Mouse (Mus musculus): ENCODE measurements around the gene Dact3. TPM values are rescaled to one million over a fixed set of nuclear protein-coding genes. Genes with fewer than 3 reads are reported as not detected.

The Dact3 gene
- polyA plus RNA-seq (2017; shearing (Covaris generic)): 0.25 TPM

DNA sequence AGATGAGACGGTGACA, at the start of gene Dact3:
Dact3 (plus strand) TSS at position 8 of the 16 bp plus-strand sequence.

DNA sequence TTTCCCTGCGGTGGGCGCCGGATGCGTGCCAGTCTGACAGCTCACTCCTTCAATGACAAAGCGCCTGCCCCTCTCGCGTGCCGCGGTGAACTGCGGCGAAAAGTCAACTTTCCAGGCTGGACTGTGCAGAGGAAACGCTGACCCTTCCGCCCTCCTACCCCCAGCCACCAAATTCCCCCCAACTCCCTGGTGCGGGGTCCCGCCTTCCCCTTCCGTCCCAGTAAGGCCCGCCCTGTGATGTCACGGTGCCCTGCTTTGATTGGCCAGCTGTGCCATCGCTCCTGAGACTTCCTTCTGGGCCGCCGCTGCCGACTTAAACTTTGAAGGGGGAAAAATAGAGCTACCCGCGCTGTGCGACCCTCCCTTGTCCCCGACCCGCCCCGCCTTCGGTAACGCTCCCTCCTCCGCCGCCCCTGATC, 32.5 kb upstream of the Dact3 start, which contains the start of gene Prkd2:
Prkd2 (plus strand) TSS at position 258 of the 419 bp plus-strand sequence.

DNA sequence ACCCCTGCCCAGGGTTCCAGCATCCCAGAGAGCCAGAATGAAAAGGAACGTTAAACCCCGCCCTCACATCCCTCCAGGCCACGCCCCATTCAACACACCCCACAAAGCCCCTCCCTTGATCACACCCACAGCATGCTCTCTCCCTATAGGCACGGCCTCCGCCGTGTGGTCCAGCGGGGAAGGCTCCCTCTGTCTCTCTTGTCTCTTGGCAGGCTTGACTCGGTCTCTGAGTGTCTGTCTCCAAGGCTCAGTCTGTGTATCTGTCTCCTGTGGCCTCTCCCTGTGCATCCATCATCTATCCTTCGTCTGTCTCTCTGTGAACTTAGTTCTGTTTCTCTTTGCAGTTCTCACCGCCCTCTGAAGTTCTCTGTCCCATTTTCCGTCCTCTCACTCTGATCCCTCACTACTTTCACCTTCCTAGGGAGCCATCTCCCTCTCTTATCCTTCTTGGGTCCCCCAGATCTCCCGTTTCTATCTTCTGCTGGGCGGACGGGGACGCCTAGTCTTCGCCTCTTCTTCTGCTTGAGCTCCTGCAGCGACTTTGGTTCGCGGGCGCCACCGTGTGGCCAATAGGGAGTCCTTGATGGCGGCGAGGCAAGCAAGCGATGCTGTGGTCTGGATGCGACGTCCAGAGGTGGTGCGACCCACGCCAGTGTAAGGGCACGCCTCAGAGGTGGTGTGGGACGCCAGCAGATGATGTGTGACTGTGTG, 16.7 kb downstream of the Dact3 start, which contains the start of gene Gng8:
Gng8 (plus strand) TSS at position 146 of the 711 bp plus-strand sequence.

DNA sequence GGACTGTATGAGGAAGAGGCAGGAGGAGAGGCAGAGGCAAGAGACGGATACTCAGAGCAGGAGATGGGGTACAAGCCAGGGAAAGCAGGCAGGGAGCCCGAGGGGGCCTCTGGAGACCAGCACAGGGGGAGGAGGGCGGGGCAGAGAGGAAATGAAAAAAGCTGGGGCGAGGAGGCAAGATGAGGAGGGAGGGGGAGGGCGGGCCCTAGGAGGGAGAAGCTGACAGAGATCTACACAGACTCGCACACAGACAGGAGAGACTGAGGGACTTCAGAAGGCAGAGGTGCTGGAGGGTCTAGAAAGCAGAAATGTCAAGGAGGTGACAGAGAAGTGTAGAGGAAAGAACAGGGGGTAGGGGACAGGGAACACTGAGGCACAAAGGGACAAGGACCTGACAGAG, 31.2 kb downstream of the Dact3 start, which contains the start of gene Ptgir:
Ptgir (plus strand) TSS at position 210 of the 400 bp plus-strand sequence.

GRCm38 (mm10) chr7:16924037-16924834, 49.1 kb downstream of the Dact3 start, which contains the start of gene Calm3:
TSS of gene Calm3 (minus strand) at chr7:16924114.

Other genes starting within 250 kb of the Dact3 start
- not detected for gene Ceacam15, start 199.6 kb upstream of the Dact3 start, polyA plus RNA-seq (2017; shearing (Covaris generic))
- not detected for gene Ceacam9, start 153.4 kb upstream of the Dact3 start, polyA plus RNA-seq (2017; shearing (Covaris generic))
- 83.6 TPM for gene Ap2s1, start 136.9 kb upstream of the Dact3 start, polyA plus RNA-seq (2017; shearing (Covaris generic))
- gene Slc1a5, start 94.0 kb upstream of the Dact3 start, polyA plus RNA-seq (2017; shearing (Covaris generic)): 289 TPM
- gene Strn4, start 59.4 kb upstream of the Dact3 start, polyA plus RNA-seq (2017; shearing (Covaris generic)): 61.7 TPM
- gene Fkrp, start 58.6 kb upstream of the Dact3 start, polyA plus RNA-seq (2017; shearing (Covaris generic)): 19.9 TPM
- 119 TPM for gene Prkd2, start 32.4 kb upstream of the Dact3 start, polyA plus RNA-seq (2017; shearing (Covaris generic))
- not detected for gene Gng8, start 16.5 kb downstream of the Dact3 start, polyA plus RNA-seq (2017; shearing (Covaris generic))
- 0.34 TPM for gene Ptgir, start 31.2 kb downstream of the Dact3 start, polyA plus RNA-seq (2017; shearing (Covaris generic))
- 87.7 TPM for gene Calm3, start 48.8 kb downstream of the Dact3 start, polyA plus RNA-seq (2017; shearing (Covaris generic))
- not detected for gene Pnmal2, start 69.4 kb downstream of the Dact3 start, polyA plus RNA-seq (2017; shearing (Covaris generic))
- gene Pnmal1, start 84.4 kb downstream of the Dact3 start, polyA plus RNA-seq (2017; shearing (Covaris generic)): not detected
- gene Gm42372, start 107.8 kb downstream of the Dact3 start, polyA plus RNA-seq (2017; shearing (Covaris generic)): 1.2 TPM
- gene Ccdc8, start 117.4 kb downstream of the Dact3 start, polyA plus RNA-seq (2017; shearing (Covaris generic)): 0.10 TPM
- 77.8 TPM for gene Ppp5c, start 152.6 kb downstream of the Dact3 start, polyA plus RNA-seq (2017; shearing (Covaris generic))
- 0.46 TPM for gene Hif3a, start 187.1 kb downstream of the Dact3 start, polyA plus RNA-seq (2017; shearing (Covaris generic))
- gene Psg16, start 198.7 kb downstream of the Dact3 start, polyA plus RNA-seq (2017; shearing (Covaris generic)): 0.50 TPM

All from effector memory CD4-positive, alpha-beta T cell, adult 5 months (primary cell).